Mouse (Mus musculus) G1E (cell line): Measurements from ENCODE around the gene Snx29. TPM values are rescaled to one million over a fixed set of nuclear protein-coding genes. Genes with fewer than 3 reads are reported as not detected.

Experiments
- ATAC-seq: 2 replicates; pipeline ENCODE4 v1.8.0; 2016; ENCODE audit warnings: mild to moderate bottlenecking; ENCODE audit not compliant: insufficient number of reproducible peaks, poor library complexity, low FRiP score, severe bottlenecking; ENCODE audit errors: extremely low read depth
- DNase-seq: peaks from one replicate; pipeline ENCODE4 v3.0.0; 2012; ENCODE audit warnings: low spot score
- H3K27me3 ChIP-seq: 2 replicates; pipeline ENCODE4 v1.6.1; 2012; ENCODE audit warnings: mild to moderate bottlenecking, low read length, inconsistent platforms; ENCODE audit not compliant: insufficient read depth
- H3K36me3 ChIP-seq: replicated peaks from 2 replicates; pipeline ENCODE3; 2012; ENCODE audit warnings: mild to moderate bottlenecking, inconsistent platforms
- H3K4me1 ChIP-seq: 2 replicates; pipeline ENCODE4 v1.6.1; 2012; ENCODE audit warnings: low read depth, low read length, inconsistent platforms, mixed read lengths; ENCODE audit not compliant: insufficient read depth
- H3K4me3 ChIP-seq: 2 replicates; pipeline ENCODE4 v1.5.1; 2012; ENCODE audit warnings: low read depth, mild to moderate bottlenecking, inconsistent platforms, low read length, moderate library complexity, mixed read lengths
- H3K9me3 ChIP-seq: replicated peaks from 2 replicates; pipeline ENCODE4 v1.6.1; 2012; ENCODE audit warnings: inconsistent platforms
- CTCF ChIP-seq: IDR thresholded peaks from 2 replicates; pipeline ENCODE4 v1.5.1; 2012; ENCODE audit warnings: low read depth, low read length, inconsistent platforms, mixed read lengths
- GATA1 ChIP-seq: IDR thresholded peaks from 2 replicates; pipeline ENCODE4 v1.6.1; 2012; ENCODE audit warnings: borderline replicate concordance, low read length, inconsistent platforms, mixed read lengths
- GATA2 ChIP-seq: IDR thresholded peaks from 2 replicates; pipeline ENCODE4 v1.6.1; 2012; ENCODE audit warnings: low read depth, low read length, inconsistent platforms, borderline replicate concordance
- POLR2AphosphoS5 ChIP-seq: IDR thresholded peaks from 2 replicates; pipeline ENCODE4 v1.6.1; 2012; ENCODE audit warnings: low read depth, low read length, inconsistent platforms; ENCODE audit not compliant: insufficient replicate concordance
- TAL1 ChIP-seq: conservative IDR thresholded peaks from 2 replicates; pipeline ENCODE4 v1.6.1; 2012; ENCODE audit warnings: low read depth, low read length, inconsistent platforms, mixed read lengths
- polyA plus RNA-seq: library from polyadenylated mRNA; stranded (reverse); fragments of >175 nt; gene quantifications from 2 replicates; pipeline ENCODE4 v1.2.3, GENCODE M21; 2012
- total RNA-seq, 2 experiments: library from RNA; stranded (forward) in 1 of 2; stranded (reverse) in 1 of 2; fragments of 200-1000 nt in 1 of 2; fragments of >200 nt in 1 of 2; fragmentation: Nextera tagmentation in 1 of 2; gene quantifications; 2 replicates each; pipeline ENCODE4 v1.2.3; 2014 to 2017

Snx29 gene
- total and polyA plus RNA-seq, 3 experiments: 4.4 to 18.0 (median 9.1) TPM

- no peaks in the 10 kb centered on the region for H3K4me1 ChIP-seq
- H3K4me3 ChIP-seq: no peak overlapping the region
- no peaks in the 10 kb centered on the region; the same call in 1 of the 2 replicates for H3K27me3 ChIP-seq
- H3K36me3 ChIP-seq: no peaks in the 10 kb centered on the region
- ATAC-seq: no peak
- TF ChIP-seq GATA1: no peak
- TF ChIP-seq POLR2AphosphoS5: no peak
- TF ChIP-seq CTCF: no peak
- no peak for TF ChIP-seq TAL1
- TF ChIP-seq GATA2: no peak
- no peaks in the 10 kb centered on the region for H3K9me3 ChIP-seq
- no peak for DNase-seq
Measured at GRCm38 (mm10) chr16:11303741-11304140, 19.0 kb upstream of the Snx29 start.

- Histone ChIP-seq H3K4me3 (no peak overlapping the region), H3K9me3 (no peaks in the 10 kb centered on the region), H3K36me3 (no peaks in the 10 kb centered on the region), H3K4me1 (no peaks in the 10 kb centered on the region), H3K27me3 (peaks cover 2% of the 10 kb centered on the region)
- ATAC-seq (no peak), DNase-seq (no peak)
- TF ChIP-seq POLR2AphosphoS5 (no peak), TAL1 (no peak), GATA1 (no peak), GATA2 (no peak), CTCF (no peak)
Measured at GRCm38 (mm10) chr16:11305531-11305930, 17.2 kb upstream of the Snx29 start.

- Histone ChIP-seq H3K9me3 (no peaks in the 10 kb centered on the region), H3K36me3 (no peaks in the 10 kb centered on the region), H3K4me1 (0 out of 2 replicates have a peak, but pooled peaks cover 2% of the 10 kb centered on the region), H3K27me3 (peaks cover 31% of the 10 kb centered on the region), H3K4me3 (no peak within 1 kb of the TSS)
- ATAC-seq: no peak
- no peak for DNase-seq
- TF ChIP-seq TAL1 (no peak), CTCF (no peak), GATA1 (no peak), GATA2 (no peak), POLR2AphosphoS5 (no peak)
Measured at GRCm38 (mm10) chr16:11313512-11313911, 9.2 kb upstream of the Snx29 start, which contains the start of gene Tnfrsf17. Tnfrsf17 (plus strand) TSS chr16:11313812.

GRCm38 (mm10) chr16:11315786-11316320 lies 6.9 kb upstream of the Snx29 start:
- Histone ChIP-seq H3K4me1 (0 out of 2 replicates have a peak, but pooled peaks cover 2% of the 10 kb centered on the region), H3K36me3 (no peaks in the 10 kb centered on the region), H3K9me3 (no peaks in the 10 kb centered on the region), H3K27me3 (peaks cover 31% of the 10 kb centered on the region), H3K4me3 (no peak overlapping the region)
- TF ChIP-seq GATA2 (no peak), TAL1 (no peak), GATA1 (no peak), CTCF (no peak), POLR2AphosphoS5 (no peak)
- DNase-seq (no peak), ATAC-seq (no peak)

- Histone ChIP-seq H3K4me1 (peaks cover 3% of the 10 kb centered on the region), H3K27me3 (peaks cover 26% of the 10 kb centered on the region), H3K9me3 (no peaks in the 10 kb centered on the region), H3K4me3 (no peak overlapping the region), H3K36me3 (no peaks in the 10 kb centered on the region)
- ATAC-seq: no peak
- TF ChIP-seq GATA2 (no peak), POLR2AphosphoS5 (no peak), GATA1 (no peak), CTCF (no peak), TAL1 (no peak)
- DNase-seq: no peak
Measured at GRCm38 (mm10) chr16:11316748-11317147, 6.0 kb upstream of the Snx29 start.

GRCm38 (mm10) chr16:11317324-11317723 lies 5.4 kb upstream of the Snx29 start:
- no peak for ATAC-seq
- TF ChIP-seq POLR2AphosphoS5 (no peak), GATA1 (no peak), TAL1 (no peak), CTCF (no peak), GATA2 (no peak)
- peaks cover 23% of the 10 kb centered on the region for H3K27me3 ChIP-seq
- H3K4me1 ChIP-seq: peaks cover 9% of the 10 kb centered on the region
- DNase-seq: no peak
- H3K4me3 ChIP-seq: no peak overlapping the region
- H3K36me3 ChIP-seq: no peaks in the 10 kb centered on the region
- no peaks in the 10 kb centered on the region for H3K9me3 ChIP-seq
